Mouse (Mus musculus) hindbrain, postnatal 0 days (tissue): ENCODE data around the gene Polh. TPM values are rescaled to one million over a fixed set of nuclear protein-coding genes. Genes with fewer than 3 reads are reported as not detected.
A peak's percentile ranks its signal among the peaks of the same experiment; 100 is the strongest.

Experiments
- ATAC-seq: fragments of 200-750 bp; cut with Nextera tagmentation; 2 replicates; pipeline ENCODE4 v1.8.0; 2017; ENCODE audit warnings: mild to moderate bottlenecking, moderate TSS enrichment, moderate library complexity
- DNase-seq: peaks from one replicate; pipeline ENCODE4 v3.0.0-alpha.2; 2015; ENCODE audit warnings: low spot score
- H3K27ac ChIP-seq: fragments of 300-500 bp; sonication (generic); 2 replicates; pipeline ENCODE4 v1.5.1; 2014; ENCODE audit warnings: mild to moderate bottlenecking
- H3K27me3 ChIP-seq: fragments of 300-500 bp; sonication (generic); 2 replicates; pipeline ENCODE4 v1.6.1; 2014; ENCODE audit warnings: low read length, mixed read lengths; ENCODE audit not compliant: insufficient read depth
- H3K36me3 ChIP-seq: fragments of 300-500 bp; sonication (generic); 2 replicates; pipeline ENCODE4 v1.6.1; 2014; ENCODE audit warnings: low read length, mixed read lengths; ENCODE audit not compliant: insufficient read depth
- H3K4me1 ChIP-seq: fragments of 300-500 bp; sonication (generic); 2 replicates; pipeline ENCODE4 v1.6.1; 2014; ENCODE audit warnings: antibody characterized with exemption, low read length, mixed read lengths; ENCODE audit not compliant: insufficient read depth
- H3K4me2 ChIP-seq: fragments of 300-500 bp; sonication (generic); 2 replicates; pipeline ENCODE4 v1.6.1; 2014; ENCODE audit warnings: low read depth, mild to moderate bottlenecking, low read length, moderate library complexity, mixed read lengths
- H3K4me3 ChIP-seq: fragments of 300-500 bp; sonication (generic); 2 replicates; pipeline ENCODE4 v1.5.1; 2014; ENCODE audit warnings: low read length
- H3K9ac ChIP-seq: fragments of 300-500 bp; sonication (generic); replicated peaks from 2 replicates; pipeline ENCODE4 v1.6.1; 2014; ENCODE audit warnings: mild to moderate bottlenecking, low read length, moderate library complexity, mixed read lengths
- H3K9me3 ChIP-seq: fragments of 300-500 bp; sonication (generic); 2 replicates; pipeline ENCODE4 v1.6.1; 2016; ENCODE audit warnings: low read length, mixed read lengths
- CTCF ChIP-seq: IDR thresholded peaks from 2 replicates; pipeline ENCODE4 v1.5.1; 2016; ENCODE audit warnings: antibody characterized with exemption, control low read depth, low read depth
- WGBS: fragments of 180-500 bp; shearing (Covaris S2); extraction: QIAGEN DNeasy Blood & Tissue Kit; methylation state at CpG from one replicate; pipeline ENCODE4 v1.1.7; 2014; 5-methylcytosine and 5-hydroxymethylcytosine counted together
- polyA plus RNA-seq: library from polyadenylated mRNA; unstranded; fragments of >200 nt; fragmentation: Nextera tagmentation; extraction: Ambion mirVana; gene quantifications from 2 replicates; pipeline ENCODE4 v1.2.1, GENCODE M21; 2015
- total RNA-seq: library from RNA; depleted of rRNA; stranded (reverse); fragments of >200 nt; gene quantifications from 2 replicates; pipeline ENCODE4 v1.2.3, GENCODE M21; 2014

Polh gene
- total and polyA plus RNA-seq, 2 experiments from 2014 or later: 4.7 to 9.7 TPM

DNA sequence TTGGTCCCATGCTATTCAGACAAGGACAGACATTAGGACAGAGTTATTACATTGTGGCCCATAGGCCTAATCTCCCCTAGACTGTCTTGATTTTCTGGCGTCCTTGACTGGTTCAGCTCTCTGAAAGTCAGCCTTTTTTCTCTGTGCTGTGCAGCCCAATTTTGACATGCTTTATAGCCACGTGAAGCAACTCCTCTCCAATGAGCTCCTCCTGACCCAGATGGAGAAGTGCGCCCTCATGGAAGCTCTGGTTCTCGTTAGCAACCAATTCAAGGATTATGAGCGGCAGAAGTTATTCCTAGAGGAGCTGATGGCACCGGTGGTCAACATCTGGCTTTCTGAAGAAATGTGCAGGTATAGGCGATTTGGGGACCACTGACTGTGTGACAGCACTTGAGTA is 25.1 kb upstream of the Polh start:
- no peak overlapping the region for H3K27ac ChIP-seq
- H3K27me3 ChIP-seq: no peaks in the 10 kb centered on the region
- TF ChIP-seq CTCF: no peak
- H3K9me3 ChIP-seq: no peaks in the 10 kb centered on the region
- no peak overlapping the region for H3K4me3 ChIP-seq
- H3K4me1 ChIP-seq: no peaks in the 10 kb centered on the region
- no peak for ATAC-seq
- DNase-seq: no peak
- H3K9ac ChIP-seq: no peak overlapping the region
- 89% methylated on average over 7 of the region's 7 CpGs for WGBS
- peaks cover 89% of the 10 kb centered on the region for H3K36me3 ChIP-seq
- no peak overlapping the region for H3K4me2 ChIP-seq

DNA sequence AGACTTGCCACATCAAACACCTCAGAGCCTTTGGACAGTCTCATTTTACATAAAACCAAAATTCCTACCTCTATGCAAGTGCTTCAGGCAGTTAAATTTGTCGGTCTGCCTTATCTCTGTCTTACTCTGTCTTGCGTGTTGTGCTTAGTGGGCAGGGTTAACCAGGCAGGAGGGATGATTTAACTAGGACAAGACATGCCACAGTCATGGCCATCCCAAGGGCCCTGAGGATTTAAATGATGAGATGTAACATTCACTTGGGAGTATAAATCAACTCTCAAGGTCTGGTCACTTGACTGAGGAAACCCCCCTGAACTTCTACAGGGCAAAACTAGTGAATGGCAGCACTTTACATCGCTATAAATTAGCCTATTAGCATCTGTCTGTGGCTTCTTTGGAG is 19.2 kb upstream of the Polh start:
- no peaks in the 10 kb centered on the region for H3K4me1 ChIP-seq
- H3K36me3 ChIP-seq: peaks cover 89% of the 10 kb centered on the region
- H3K9ac ChIP-seq: no peak overlapping the region
- H3K9me3 ChIP-seq: no peaks in the 10 kb centered on the region
- WGBS: 95% methylated on average over 3 of the region's 3 CpGs
- H3K4me3 ChIP-seq: no peak overlapping the region
- no peak for TF ChIP-seq CTCF
- no peaks in the 10 kb centered on the region for H3K27me3 ChIP-seq
- no peak overlapping the region for H3K4me2 ChIP-seq
- H3K27ac ChIP-seq: no peak overlapping the region
- no peak for DNase-seq
- ATAC-seq: no peak

DNA sequence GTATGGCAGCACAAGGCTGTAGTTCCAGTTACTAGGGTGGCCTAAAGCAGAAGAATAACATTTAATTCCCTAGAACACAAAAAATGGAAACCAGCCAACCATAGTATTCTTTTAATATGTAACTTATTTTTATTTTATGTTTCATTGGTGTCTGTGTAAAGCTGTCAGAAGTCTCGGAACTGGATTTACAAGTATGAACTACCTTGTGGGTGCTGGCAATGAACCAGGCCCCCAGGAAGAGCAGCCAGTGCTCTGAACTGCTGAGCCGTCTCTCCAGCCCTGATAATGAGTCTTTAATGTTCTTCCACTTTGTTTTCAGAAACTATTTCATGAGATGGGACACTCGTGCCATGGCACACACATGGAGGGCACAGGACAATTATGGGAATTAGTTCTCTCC is 8.1 kb upstream of the Polh start:
- H3K4me2 ChIP-seq: no peak overlapping the region
- DNase-seq (no peak), ATAC-seq (no peak)
- TF ChIP-seq CTCF: no peak
- no peak overlapping the region for H3K9ac ChIP-seq
- H3K36me3 ChIP-seq: peaks cover 72% of the 10 kb centered on the region
- 92% methylated on average over 3 of the region's 3 CpGs for WGBS
- H3K4me3 ChIP-seq: no peak overlapping the region
- no peak overlapping the region for H3K27ac ChIP-seq
- H3K9me3 ChIP-seq: no peaks in the 10 kb centered on the region
- no peaks in the 10 kb centered on the region for H3K27me3 ChIP-seq
- no peaks in the 10 kb centered on the region for H3K4me1 ChIP-seq

DNA sequence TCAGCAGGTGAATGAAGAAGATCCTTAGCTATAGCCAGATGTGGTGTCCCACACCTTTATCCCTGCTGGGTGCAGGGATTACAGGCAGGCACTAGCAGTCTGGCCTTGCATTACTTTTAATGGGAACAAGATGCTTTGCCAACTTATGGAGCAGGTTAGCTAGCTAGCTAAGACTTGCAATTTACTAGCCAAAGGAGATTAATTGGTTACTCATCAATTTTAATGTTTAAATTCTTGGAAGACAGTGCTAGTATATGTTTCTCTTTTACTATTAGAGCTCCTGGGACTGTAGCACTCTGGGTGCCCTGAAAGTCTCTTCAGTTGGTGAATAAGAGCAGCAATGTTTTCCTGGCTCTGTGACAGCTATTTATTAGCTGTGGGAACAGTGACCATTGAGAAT is 4.2 kb upstream of the Polh start:
- Histone ChIP-seq H3K27ac (no peak overlapping the region), H3K36me3 (peaks cover 49% of the 10 kb centered on the region), H3K4me1 (peaks cover 8% of the 10 kb centered on the region), H3K4me2 (no peak overlapping the region), H3K4me3 (no peak overlapping the region), H3K9ac (no peak overlapping the region), H3K9me3 (no peaks in the 10 kb centered on the region), H3K27me3 (no peaks in the 10 kb centered on the region)
- no peak for ATAC-seq
- no peak for TF ChIP-seq CTCF
- DNase-seq: no peak

DNA sequence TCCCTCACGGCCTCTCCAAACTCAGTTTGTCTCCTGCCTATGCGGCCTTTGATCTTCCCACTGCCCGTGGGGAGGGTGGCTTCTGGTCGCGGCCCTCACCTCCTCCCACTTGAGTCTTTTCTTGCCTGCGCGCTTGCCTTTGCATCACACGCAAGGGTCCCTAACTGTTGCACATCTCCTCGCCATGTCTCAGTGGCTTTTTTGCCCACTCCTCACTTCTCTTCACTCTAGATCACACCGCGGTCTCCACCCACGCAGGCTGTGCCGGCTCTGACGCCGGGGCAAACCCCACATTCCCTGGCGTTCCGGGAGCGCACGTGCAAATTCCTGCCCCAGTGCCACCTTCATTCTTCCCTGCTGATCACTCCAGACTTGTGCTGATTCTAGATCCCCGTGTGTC is 633 bp upstream of the Polh start:
- peak overlapping the region; percentile 82 for H3K9ac ChIP-seq
- peak overlapping the region; percentile 89 for H3K4me2 ChIP-seq
- no peaks in the 10 kb centered on the region for H3K27me3 ChIP-seq
- H3K4me3 ChIP-seq: peak overlapping the region; percentile 97
- DNase-seq: peak; percentile 28
- peak; percentile 54 for ATAC-seq
- no peak for TF ChIP-seq CTCF
- no peaks in the 10 kb centered on the region for H3K9me3 ChIP-seq
- H3K4me1 ChIP-seq: peaks cover 15% of the 10 kb centered on the region
- peaks cover 25% of the 10 kb centered on the region for H3K36me3 ChIP-seq
- peak overlapping the region; percentile 84 for H3K27ac ChIP-seq
- under 1% methylated on average over 20 of the region's 20 CpGs for WGBS

DNA sequence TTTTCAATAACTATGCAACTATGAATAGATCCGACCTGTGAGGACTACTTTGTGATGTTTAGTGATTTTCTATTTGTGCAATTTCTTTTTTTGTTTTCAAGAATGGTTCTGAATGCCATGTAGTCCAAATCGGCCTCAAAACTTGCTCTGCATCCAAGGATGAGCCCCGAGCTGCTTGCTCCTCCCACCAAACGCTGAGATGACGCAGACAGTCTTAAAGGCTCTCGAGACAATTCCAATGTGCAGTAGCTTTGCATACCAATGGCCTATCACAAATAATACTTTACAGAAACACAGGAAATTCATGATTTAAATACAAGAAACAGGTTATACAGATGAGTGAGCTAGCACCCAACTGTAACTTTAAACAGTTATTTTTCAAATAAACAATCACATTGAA is 1.3 kb downstream of the Polh start:
- H3K4me3 ChIP-seq: peak overlapping the region; percentile 97; the same call in 1 of the 2 replicates
- TF ChIP-seq CTCF: no peak
- WGBS: 53% methylated on average over 6 of the region's 6 CpGs
- no peaks in the 10 kb centered on the region for H3K27me3 ChIP-seq
- H3K4me2 ChIP-seq: peak overlapping the region; percentile 89
- H3K9me3 ChIP-seq: no peaks in the 10 kb centered on the region
- ATAC-seq (no peak), DNase-seq (no peak)
- peaks cover 16% of the 10 kb centered on the region for H3K36me3 ChIP-seq
- H3K9ac ChIP-seq: no peak overlapping the region; the same call in 1 of the 2 replicates
- peaks cover 15% of the 10 kb centered on the region for H3K4me1 ChIP-seq
- H3K27ac ChIP-seq: no peak overlapping the region

DNA sequence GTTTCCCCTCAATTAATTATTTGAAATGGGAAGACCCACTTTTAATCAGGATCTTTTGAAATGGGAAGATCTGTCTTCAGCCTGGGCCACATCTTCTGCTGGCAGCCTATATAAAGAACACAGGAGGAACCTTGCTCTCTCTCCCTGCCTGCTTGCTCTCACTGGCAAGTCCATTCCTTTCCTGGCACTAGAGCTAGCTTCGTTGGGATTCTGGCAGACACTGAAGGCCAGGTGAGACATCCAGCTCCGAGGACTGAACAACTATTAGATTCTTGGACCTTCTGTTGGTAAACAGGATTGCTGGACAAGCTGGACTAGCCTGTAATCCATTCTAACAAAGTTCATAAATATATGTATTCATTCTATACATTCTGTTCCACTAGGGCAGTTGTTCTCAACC is 13.6 kb downstream of the Polh start:
- WGBS: 82% methylated on average over 2 of the region's 2 CpGs
- TF ChIP-seq CTCF: no peak

More for the DNA sequence above, 13.6 kb downstream of the Polh start:
- no peaks in the 10 kb centered on the region for H3K4me1 ChIP-seq
- H3K27me3 ChIP-seq: no peaks in the 10 kb centered on the region
- DNase-seq (no peak), ATAC-seq (no peak)
- no peaks in the 10 kb centered on the region for H3K9me3 ChIP-seq
- H3K9ac ChIP-seq: no peak overlapping the region
- H3K27ac ChIP-seq: no peak overlapping the region
- no peak overlapping the region for H3K4me2 ChIP-seq
- H3K4me3 ChIP-seq: no peak overlapping the region
- peaks cover 54% of the 10 kb centered on the region for H3K36me3 ChIP-seq
